Mouse (Mus musculus): ENCODE measurements around the gene Blm. TPM values are rescaled to one million over a fixed set of nuclear protein-coding genes. Genes with fewer than 3 reads are reported as not detected.
"Not testable (repeated sequence)": the region's sequence is repeated elsewhere in the genome, so short reads cannot be mapped to it uniquely, and the experiment has no call there.

Blm gene
- polyA plus RNA-seq, 1 experiment: not detected

DNA sequence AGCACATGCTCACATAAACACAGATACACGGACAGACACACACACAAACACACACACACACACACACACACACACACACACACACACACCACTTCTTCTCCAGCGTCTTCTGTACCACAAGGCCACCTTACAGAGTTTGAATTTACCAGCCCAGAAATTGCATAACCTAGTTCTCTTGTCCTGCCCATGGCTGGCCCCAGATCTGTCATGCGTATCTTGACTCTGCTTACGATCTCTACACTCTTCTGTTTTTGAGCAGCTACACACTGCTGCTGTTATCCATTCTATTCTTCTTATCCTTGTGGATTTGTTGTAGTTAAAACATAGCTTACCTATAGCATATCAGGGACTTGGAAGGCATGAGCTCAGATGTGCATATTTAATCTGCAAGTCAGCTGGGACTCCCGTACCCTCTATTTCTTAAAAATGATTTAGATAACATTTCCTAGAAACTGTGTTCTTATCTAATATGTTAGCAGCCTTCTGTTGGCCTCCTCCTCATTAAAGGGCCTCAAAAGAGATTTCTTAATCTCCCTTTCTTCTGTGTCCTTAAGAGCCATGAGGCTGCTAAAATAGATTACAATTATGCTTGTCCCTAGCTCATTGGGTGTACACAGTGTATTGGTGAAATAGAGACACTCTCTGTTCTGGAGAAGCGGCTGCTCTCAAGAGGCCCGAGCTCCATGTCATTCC is 7.4 kb upstream of the Blm start:
- no peak for TF ChIP-seq CTCF (IDR thresholded peaks at IDR 0.05; ENCODE audit: insufficient read depth, low read depth, low read length)
- no peak for TF ChIP-seq POLR2A (IDR thresholded peaks at IDR 0.05; ENCODE audit: insufficient read depth, low read depth, low read length)
- WGBS: 80% methylated on average over 7 of the region's 7 CpGs

GRCm38 (mm10) chr7:80539581-80539980 is 4.7 kb upstream of the Blm start:
- WGBS: 70% methylated on average over 5 of the region's 5 CpGs

More for the DNA sequence above, 7.4 kb upstream of the Blm start:
- Histone ChIP-seq H3K4me1 (ENCODE audit: control insufficient read depth, insufficient read depth, low read length) (no peaks in the 10 kb centered on the region), H3K27ac (ENCODE audit: insufficient read depth, low read depth, low read length) (no peak overlapping the region), H3K4me3 (ENCODE audit: insufficient read depth, low read depth, low read length) (no peak overlapping the region)

DNA sequence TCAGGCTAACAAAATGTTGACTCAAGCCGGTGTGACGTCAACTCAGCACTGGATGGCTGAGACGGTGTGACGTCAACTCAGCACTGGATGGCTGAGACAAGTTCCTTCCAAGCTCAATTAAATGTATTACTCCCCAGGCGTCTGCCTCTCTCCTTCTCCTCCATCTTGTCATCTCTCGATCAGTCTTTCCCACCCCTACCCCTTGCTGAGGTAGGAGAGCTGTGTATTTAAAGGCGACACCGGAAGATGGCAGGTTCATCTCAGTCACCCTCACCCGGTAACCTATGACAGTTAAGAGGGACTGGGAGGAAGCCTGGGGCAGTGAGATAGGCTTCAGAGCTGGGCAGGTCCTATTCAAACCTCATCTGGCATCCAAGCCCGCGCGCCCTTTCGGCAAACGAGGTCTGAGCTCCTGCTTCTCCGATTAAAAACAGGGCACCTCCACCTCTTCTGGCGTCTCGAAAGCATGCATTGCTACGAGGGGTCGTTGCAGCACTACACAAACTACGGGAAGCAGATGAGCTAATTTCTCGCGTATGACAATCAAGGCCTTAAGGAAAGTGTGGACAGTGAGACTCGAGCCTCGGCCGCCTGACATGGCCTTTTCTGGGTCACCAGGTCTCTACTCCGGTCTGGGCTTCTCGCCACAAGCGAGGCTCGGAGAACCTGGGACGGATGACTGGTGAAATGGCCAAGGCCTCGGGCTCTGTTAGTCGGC is 469 bp downstream of the Blm start:
- Histone ChIP-seq H3K4me1 (ENCODE audit: control insufficient read depth, insufficient read depth, low read length) (peaks cover 6% of the 10 kb centered on the region; the same call in 1 of the 2 replicates), H3K27ac (ENCODE audit: insufficient read depth, low read depth, low read length) (no peak overlapping the region), H3K4me3 (ENCODE audit: insufficient read depth, low read depth, low read length) (peak overlapping the region; percentile 72)
- TF ChIP-seq POLR2A (IDR thresholded peaks at IDR 0.05; ENCODE audit: insufficient read depth, low read depth, low read length) (no peak), CTCF (IDR thresholded peaks at IDR 0.05; ENCODE audit: insufficient read depth, low read depth, low read length) (no peak)
- WGBS: 1% methylated on average over 32 of the region's 32 CpGs

More at GRCm38 (mm10) chr7:80539581-80539980, 4.7 kb upstream of the Blm start:
- no peak overlapping the region for H3K27ac ChIP-seq (ENCODE audit: insufficient read depth, low read depth, low read length)
- TF ChIP-seq POLR2A (IDR thresholded peaks at IDR 0.05; ENCODE audit: insufficient read depth, low read depth, low read length): no peak
- TF ChIP-seq CTCF (IDR thresholded peaks at IDR 0.05; ENCODE audit: insufficient read depth, low read depth, low read length): no peak
- H3K4me3 ChIP-seq (ENCODE audit: insufficient read depth, low read depth, low read length): no peak overlapping the region
- peaks cover under 1% of the 10 kb centered on the region; the same call in 1 of the 2 replicates for H3K4me1 ChIP-seq (ENCODE audit: control insufficient read depth, insufficient read depth, low read length)

- H3K4me3 ChIP-seq (ENCODE audit: insufficient read depth, low read depth, low read length): no peak overlapping the region
- H3K27ac ChIP-seq (ENCODE audit: insufficient read depth, low read depth, low read length): no peak overlapping the region
- WGBS: 89% methylated on average over 6 of the region's 6 CpGs
- TF ChIP-seq POLR2A (IDR thresholded peaks at IDR 0.05; ENCODE audit: insufficient read depth, low read depth, low read length) (no peak), CTCF (IDR thresholded peaks at IDR 0.05; ENCODE audit: insufficient read depth, low read depth, low read length) (no peak)
- H3K4me1 ChIP-seq (ENCODE audit: control insufficient read depth, insufficient read depth, low read length): peaks cover 6% of the 10 kb centered on the region; the same call in 1 of the 2 replicates
Observed at GRCm38 (mm10) chr7:80531087-80531486, 3.8 kb downstream of the Blm start.

- TF ChIP-seq POLR2A (IDR thresholded peaks at IDR 0.05; ENCODE audit: insufficient read depth, low read depth, low read length): no peak
- TF ChIP-seq CTCF (IDR thresholded peaks at IDR 0.05; ENCODE audit: insufficient read depth, low read depth, low read length): no peak
- 87% methylated on average over 2 of the region's 2 CpGs for WGBS
- H3K4me3 ChIP-seq (ENCODE audit: insufficient read depth, low read depth, low read length): no peak overlapping the region
- H3K27ac ChIP-seq (ENCODE audit: insufficient read depth, low read depth, low read length): no peak overlapping the region
- peaks cover 6% of the 10 kb centered on the region; the same call in 1 of the 2 replicates for H3K4me1 ChIP-seq (ENCODE audit: control insufficient read depth, insufficient read depth, low read length)
Observed at GRCm38 (mm10) chr7:80530646-80531045, 4.3 kb downstream of the Blm start.

DNA sequence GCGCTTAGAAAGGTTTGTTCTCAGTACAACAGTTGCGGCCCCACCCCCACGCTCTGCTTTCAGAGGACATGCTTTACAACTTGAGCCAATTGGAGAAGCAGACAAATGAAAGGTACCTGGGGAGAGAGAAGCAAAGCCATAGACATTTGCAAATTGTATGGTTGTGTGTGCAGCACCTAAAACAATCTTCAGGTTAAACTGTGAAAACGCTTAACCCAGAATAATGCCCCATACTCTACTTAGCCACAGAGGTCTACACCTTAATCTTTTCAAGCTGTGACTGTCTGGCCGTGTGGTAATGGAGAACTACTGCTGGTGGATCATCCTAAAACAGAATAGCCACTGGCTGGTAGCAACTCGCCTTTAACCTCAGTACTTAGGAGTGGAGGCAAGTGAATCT is 8.2 kb downstream of the Blm start:
- 81% methylated on average over 6 of the region's 6 CpGs for WGBS
- H3K4me3 ChIP-seq (ENCODE audit: insufficient read depth, low read depth, low read length): no peak overlapping the region
- H3K4me1 ChIP-seq (ENCODE audit: control insufficient read depth, insufficient read depth, low read length): no peaks in the 10 kb centered on the region
- no peak overlapping the region for H3K27ac ChIP-seq (ENCODE audit: insufficient read depth, low read depth, low read length)
- TF ChIP-seq CTCF (IDR thresholded peaks at IDR 0.05; ENCODE audit: insufficient read depth, low read depth, low read length) (no peak), POLR2A (IDR thresholded peaks at IDR 0.05; ENCODE audit: insufficient read depth, low read depth, low read length) (no peak)

- Histone ChIP-seq H3K27ac (ENCODE audit: insufficient read depth, low read depth, low read length) (no peak overlapping the region), H3K4me1 (ENCODE audit: control insufficient read depth, insufficient read depth, low read length) (peaks cover 2% of the 10 kb centered on the region; the same call in 1 of the 2 replicates), H3K4me3 (ENCODE audit: insufficient read depth, low read depth, low read length) (peak overlapping the region; percentile 12; the same call in 1 of the 2 replicates)
- WGBS: 43% methylated on average over 16 of the region's 16 CpGs
- TF ChIP-seq CTCF (IDR thresholded peaks at IDR 0.05; ENCODE audit: insufficient read depth, low read depth, low read length) (no peak), POLR2A (IDR thresholded peaks at IDR 0.05; ENCODE audit: insufficient read depth, low read depth, low read length) (no peak)
Observed at GRCm38 (mm10) chr7:80512408-80513085, 22.4 kb downstream of the Blm start.

- H3K27ac ChIP-seq (ENCODE audit: insufficient read depth, low read depth, low read length); H3K4me1 ChIP-seq (ENCODE audit: control insufficient read depth, insufficient read depth, low read length); H3K4me3 ChIP-seq (ENCODE audit: insufficient read depth, low read depth, low read length): not testable (repeated sequence)
- 98% methylated on average over 26 of the region's 26 CpGs for WGBS
Observed at GRCm38 (mm10) chr7:80507697-80508096, 27.2 kb downstream of the Blm start.

- H3K27ac ChIP-seq (ENCODE audit: insufficient read depth, low read depth, low read length): no peak overlapping the region
- no peak for TF ChIP-seq CTCF (IDR thresholded peaks at IDR 0.05; ENCODE audit: insufficient read depth, low read depth, low read length)
- TF ChIP-seq POLR2A (IDR thresholded peaks at IDR 0.05; ENCODE audit: insufficient read depth, low read depth, low read length): no peak
- 92% methylated on average over 3 of the region's 3 CpGs for WGBS
- H3K4me3 ChIP-seq (ENCODE audit: insufficient read depth, low read depth, low read length): no peak overlapping the region
- peaks cover 2% of the 10 kb centered on the region; the same call in 1 of the 2 replicates for H3K4me1 ChIP-seq (ENCODE audit: control insufficient read depth, insufficient read depth, low read length)
Observed at GRCm38 (mm10) chr7:80506007-80506406, 28.9 kb downstream of the Blm start.

Data from olfactory bulb, adult 2 months (tissue).